Mouse (Mus musculus): ENCODE data around the gene Klrb1a. TPM values are rescaled to one million over a fixed set of nuclear protein-coding genes. Genes with fewer than 3 reads are reported as not detected.
"Not testable (repeated sequence)": the region's sequence is repeated elsewhere in the genome, so short reads cannot be mapped to it uniquely, and the experiment has no call there.

Gene Klrb1a
- 35.0 to 144 TPM (median 65.3 TPM) in 3 replicates for total RNA-seq (2017)

DNA sequence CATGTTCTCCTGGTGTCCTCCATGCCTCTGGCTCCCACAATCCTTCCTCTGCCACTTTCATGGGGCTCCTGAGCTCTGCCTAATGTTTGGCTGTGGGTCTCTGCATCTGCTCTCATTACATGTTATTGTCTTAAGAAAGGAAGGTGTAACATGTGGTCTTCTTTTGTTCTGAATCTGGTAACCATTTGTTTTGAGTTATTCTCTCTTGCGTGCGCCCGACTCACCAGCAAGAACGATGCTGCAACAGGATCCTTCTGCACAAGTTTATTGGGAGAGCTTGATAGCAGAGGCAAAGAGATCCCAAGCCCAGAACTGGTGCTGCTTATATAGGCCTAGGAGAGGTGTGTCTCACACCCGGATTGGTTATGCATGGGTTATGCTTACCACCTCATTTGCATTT lies at the start of gene Klrb1a:
Gene Klrb1a, minus strand, starts transcription at position 101 of the 400 bp plus-strand sequence.
- ATAC-seq (replicated peaks; ENCODE audit: insufficient number of reproducible peaks, low FRiP score, low TSS enrichment, poor library complexity, severe bottlenecking) = not testable (repeated sequence)

DNA sequence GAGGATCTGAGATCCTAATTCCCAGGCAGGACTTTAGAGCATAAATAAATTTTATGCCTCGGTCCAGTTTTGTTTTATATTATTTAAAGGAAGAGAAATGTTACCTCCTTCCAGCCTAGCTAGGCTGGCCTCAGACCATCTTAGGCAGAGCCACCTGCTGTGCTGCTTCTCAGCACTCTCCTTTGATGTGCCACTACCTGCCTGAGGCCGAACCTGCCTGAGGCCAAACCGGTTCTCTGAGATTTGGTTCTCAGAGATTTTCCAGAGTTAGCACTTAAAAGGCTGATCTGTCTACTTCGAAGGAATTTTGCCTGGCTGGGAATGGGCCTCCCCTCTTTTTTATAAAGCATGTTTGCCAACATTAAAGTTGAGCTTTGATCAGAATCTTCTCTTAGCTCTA lies 46.6 kb upstream of the Klrb1a start:
- ATAC-seq (replicated peaks; ENCODE audit: insufficient number of reproducible peaks, low FRiP score, low TSS enrichment, poor library complexity, severe bottlenecking) = no peak

GRCm38 (mm10) chr6:128662206-128662605 lies 38.9 kb upstream of the Klrb1a start, which contains the start of gene Clec2h:
TSS of gene Clec2h (plus strand) at chr6:128662385.
- no peak for ATAC-seq (replicated peaks; ENCODE audit: insufficient number of reproducible peaks, low FRiP score, low TSS enrichment, poor library complexity, severe bottlenecking)

- ATAC-seq (replicated peaks; ENCODE audit: insufficient number of reproducible peaks, low FRiP score, low TSS enrichment, poor library complexity, severe bottlenecking) = no peak
Observed at GRCm38 (mm10) chr6:128661249-128661648, 37.9 kb upstream of the Klrb1a start.

- no peak for ATAC-seq (replicated peaks; ENCODE audit: insufficient number of reproducible peaks, low FRiP score, low TSS enrichment, poor library complexity, severe bottlenecking)
Observed at GRCm38 (mm10) chr6:128652938-128653337, 29.6 kb upstream of the Klrb1a start.

DNA sequence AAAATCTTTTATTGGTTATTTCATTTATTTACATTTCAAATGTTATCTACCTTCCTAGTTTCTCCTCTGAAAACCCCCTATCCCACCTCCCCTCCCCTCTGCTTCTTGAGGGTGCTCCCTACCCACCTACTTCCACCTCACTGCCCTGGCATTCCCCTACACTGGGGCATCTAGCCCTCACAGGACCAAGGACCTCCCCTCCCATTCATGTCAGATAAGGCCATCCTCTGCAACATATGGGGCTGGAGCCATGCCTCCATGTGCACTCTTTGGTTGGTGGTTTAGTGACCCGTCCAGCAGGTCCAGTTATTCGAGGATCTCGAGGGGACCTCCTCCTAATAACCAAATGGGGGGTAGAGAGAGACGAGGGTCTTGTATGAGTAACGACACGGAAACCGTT lies 27.5 kb upstream of the Klrb1a start:
- not testable (repeated sequence) for ATAC-seq (replicated peaks; ENCODE audit: insufficient number of reproducible peaks, low FRiP score, low TSS enrichment, poor library complexity, severe bottlenecking)

GRCm38 (mm10) chr6:128650187-128650586 lies 26.9 kb upstream of the Klrb1a start:
- ATAC-seq (replicated peaks; ENCODE audit: insufficient number of reproducible peaks, low FRiP score, low TSS enrichment, poor library complexity, severe bottlenecking) = no peak

GRCm38 (mm10) chr6:128649681-128650080 lies 26.3 kb upstream of the Klrb1a start:
- no peak for ATAC-seq (replicated peaks; ENCODE audit: insufficient number of reproducible peaks, low FRiP score, low TSS enrichment, poor library complexity, severe bottlenecking)

DNA sequence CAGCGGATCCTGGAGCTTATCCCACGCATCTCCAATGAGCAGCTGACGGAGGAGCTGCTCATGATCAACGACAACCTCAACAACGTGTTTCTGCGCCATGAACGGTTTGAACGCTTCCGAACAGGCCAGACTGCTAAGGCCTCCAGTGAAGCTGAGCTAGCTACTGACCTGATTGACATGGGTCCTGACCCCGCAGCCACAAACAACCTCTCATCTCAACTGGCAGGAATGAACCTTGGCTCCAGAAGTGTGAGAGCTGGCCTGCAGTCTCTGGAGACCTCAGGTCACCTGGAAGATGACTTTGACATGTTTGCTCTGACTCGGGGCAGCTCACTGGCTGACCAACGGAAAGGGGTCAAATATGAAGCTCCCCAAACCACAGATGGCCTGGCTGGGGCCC lies 22.4 kb upstream of the Klrb1a start:
- ATAC-seq (replicated peaks; ENCODE audit: insufficient number of reproducible peaks, low FRiP score, low TSS enrichment, poor library complexity, severe bottlenecking) = not testable (repeated sequence)

DNA sequence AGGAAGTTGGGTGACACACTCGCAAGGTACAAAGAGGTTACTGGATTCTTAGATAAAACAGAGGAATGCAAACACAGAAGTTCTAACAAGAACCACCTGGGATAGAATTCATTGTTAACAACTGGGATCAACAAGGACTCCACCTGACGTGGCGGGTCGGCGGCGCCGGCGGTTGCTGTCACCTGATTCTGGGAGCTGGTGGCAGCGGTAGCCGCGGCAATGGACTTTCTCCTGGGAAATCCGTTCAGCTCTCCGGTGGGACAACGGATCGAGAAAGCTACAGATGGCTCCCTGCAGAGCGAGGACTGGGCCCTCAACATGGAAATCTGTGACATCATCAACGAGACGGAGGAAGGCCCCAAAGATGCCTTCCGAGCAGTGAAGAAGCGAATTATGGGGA lies 21.4 kb upstream of the Klrb1a start:
- not testable (repeated sequence) for ATAC-seq (replicated peaks; ENCODE audit: insufficient number of reproducible peaks, low FRiP score, low TSS enrichment, poor library complexity, severe bottlenecking)

DNA sequence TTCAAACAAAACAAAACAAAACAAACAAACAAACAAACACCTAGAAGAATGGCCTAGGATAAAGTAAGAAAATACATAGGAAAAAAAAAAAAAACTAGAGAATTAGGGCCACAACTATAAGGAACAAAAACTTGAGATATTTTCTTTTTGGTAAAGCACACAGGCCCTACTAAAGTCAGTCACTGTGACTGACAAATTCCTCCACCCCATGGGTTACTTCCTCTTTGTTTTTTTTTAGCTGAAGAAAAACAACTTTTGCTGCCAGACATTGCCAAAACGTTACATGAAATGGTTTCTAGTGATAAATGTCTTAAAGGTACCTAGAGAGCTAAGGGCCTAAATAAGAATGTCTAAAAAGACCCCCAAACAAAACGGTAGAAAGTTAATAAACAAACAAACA lies 20.7 kb upstream of the Klrb1a start:
- ATAC-seq (replicated peaks; ENCODE audit: insufficient number of reproducible peaks, low FRiP score, low TSS enrichment, poor library complexity, severe bottlenecking) = no peak

DNA sequence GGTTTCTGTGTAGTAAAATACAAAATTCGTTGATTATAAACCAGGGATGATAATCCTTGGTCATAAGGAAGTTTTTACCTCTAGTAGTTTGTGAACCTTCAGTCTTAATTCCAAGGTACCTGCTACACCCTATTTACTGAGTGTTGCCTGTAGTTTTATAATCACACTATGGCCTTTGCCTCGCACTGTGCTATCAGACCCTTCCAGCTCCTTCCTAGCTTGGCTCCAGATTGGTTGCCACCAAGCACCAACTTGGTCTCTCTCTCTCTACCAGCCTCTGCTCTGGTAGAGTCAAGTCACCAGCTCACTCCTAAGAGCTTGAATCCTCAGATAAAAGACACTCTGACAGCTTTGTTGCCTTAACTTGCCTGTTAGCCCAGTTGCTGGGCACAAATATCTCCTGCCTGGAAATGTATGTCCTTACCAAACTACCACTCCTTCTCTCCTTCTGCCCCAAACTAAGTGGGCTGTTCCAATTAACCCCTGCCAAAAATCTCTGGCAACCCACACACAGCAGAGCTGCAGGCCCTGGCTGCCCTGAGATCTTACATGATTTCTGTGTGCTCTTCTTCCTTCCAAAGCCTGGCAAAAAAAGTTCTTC lies 17.9 kb upstream of the Klrb1a start:
- ATAC-seq (replicated peaks; ENCODE audit: insufficient number of reproducible peaks, low FRiP score, low TSS enrichment, poor library complexity, severe bottlenecking) = no peak

- ATAC-seq (replicated peaks; ENCODE audit: insufficient number of reproducible peaks, low FRiP score, low TSS enrichment, poor library complexity, severe bottlenecking) = no peak
Observed at GRCm38 (mm10) chr6:128640673-128641072, 17.3 kb upstream of the Klrb1a start.

GRCm38 (mm10) chr6:128630912-128631905 lies 7.9 kb upstream of the Klrb1a start:
- not testable (repeated sequence) for ATAC-seq (replicated peaks; ENCODE audit: insufficient number of reproducible peaks, low FRiP score, low TSS enrichment, poor library complexity, severe bottlenecking)

DNA sequence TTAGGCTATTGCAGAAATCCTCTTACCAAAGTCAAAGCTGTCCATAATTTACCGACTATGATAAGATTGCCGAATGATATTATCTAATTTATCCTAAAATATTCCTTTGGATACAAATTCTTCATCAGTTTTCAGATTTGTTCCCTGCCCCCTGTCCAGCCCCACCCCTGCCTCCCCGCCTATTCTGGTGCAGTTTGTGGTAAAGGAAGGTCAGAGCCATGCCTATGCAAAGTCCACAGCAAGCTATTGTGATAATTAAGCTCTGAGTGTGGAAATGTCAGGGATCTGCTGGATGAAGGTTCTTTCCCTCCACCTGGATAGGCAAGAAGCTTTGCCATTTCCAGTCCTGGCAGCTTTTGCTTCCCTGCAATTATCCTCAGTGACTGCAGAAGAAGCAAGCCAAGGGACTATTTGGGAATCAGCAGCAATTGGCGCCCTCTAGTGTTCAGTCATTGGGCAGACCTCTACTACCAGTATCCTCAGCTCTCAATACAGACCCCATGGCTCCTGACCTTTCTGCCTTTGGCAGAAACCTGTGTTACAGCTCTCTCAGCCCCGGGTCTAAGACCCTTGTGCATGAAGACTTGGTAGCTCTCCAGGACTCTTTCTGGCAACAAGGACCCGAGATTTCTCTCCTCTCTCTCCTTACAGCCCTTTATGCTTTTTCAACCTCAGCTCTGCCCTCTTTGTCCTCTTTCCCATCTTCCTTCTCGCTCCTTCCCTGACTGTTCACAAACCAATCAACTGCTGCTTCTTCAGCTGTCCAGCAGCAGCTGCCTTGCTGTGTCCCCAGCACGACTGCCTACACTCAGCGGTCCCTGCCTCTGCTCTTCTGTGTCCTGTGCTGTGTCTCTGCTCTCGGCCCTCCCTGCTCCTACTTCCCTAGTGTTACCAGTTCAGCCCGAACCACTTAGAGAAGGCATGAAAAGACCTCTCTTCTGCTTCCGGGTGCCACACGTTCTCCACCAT lies 6.7 kb upstream of the Klrb1a start:
- ATAC-seq (replicated peaks; ENCODE audit: insufficient number of reproducible peaks, low FRiP score, low TSS enrichment, poor library complexity, severe bottlenecking) = 0 out of 2 replicates have a peak, but pooled peaks have one; percentile 51

GRCm38 (mm10) chr6:128625246-128625645 lies 1.9 kb upstream of the Klrb1a start:
- ATAC-seq (replicated peaks; ENCODE audit: insufficient number of reproducible peaks, low FRiP score, low TSS enrichment, poor library complexity, severe bottlenecking) = peak; percentile 44; the same call in 1 of the 2 replicates

GRCm38 (mm10) chr6:128624425-128624824 lies 1.1 kb upstream of the Klrb1a start:
- ATAC-seq (replicated peaks; ENCODE audit: insufficient number of reproducible peaks, low FRiP score, low TSS enrichment, poor library complexity, severe bottlenecking) = no peak

DNA sequence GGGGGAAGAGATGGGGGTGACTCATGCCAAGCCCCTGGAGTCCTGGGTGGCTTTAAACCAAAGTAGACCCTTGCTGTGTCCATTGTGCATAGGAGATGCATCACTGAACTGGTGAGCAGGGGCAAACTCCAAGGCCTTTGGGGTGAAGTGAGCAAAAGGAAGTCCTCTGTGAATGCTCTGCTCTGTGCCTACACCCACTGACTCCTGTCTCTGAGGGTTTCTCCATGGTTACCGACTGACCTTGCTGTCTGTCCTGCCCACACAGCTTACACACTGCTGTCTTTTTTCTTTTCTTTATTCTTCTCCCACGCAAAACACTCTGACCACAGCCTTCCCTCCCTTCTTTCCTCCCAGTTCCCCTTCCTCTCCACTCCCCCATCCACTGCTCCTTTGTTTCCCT lies 600 bp downstream of the Klrb1a start:
- ATAC-seq (replicated peaks; ENCODE audit: insufficient number of reproducible peaks, low FRiP score, low TSS enrichment, poor library complexity, severe bottlenecking) = no peak

DNA sequence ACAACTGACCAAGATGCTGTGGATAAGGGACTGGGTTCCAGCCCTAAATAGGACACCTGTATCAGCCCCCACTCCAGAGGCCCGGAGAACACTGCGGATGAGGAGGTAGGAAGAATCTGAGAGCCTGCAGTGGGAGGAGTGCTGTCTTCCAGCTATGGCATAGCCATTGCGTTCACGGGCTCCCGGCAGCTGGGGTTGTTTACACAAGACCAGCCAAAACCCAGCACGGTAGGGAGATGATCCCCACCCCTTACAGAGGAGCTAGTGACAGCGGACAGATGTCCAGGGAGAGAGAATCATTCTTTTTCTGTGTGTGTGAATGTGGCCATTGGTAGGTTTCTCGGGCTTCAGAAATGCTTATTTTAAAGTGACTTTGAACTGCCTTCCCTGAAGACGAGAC lies 17.0 kb downstream of the Klrb1a start:
- no peak for ATAC-seq (replicated peaks; ENCODE audit: insufficient number of reproducible peaks, low FRiP score, low TSS enrichment, poor library complexity, severe bottlenecking)
